Mouse (Mus musculus) skeletal muscle tissue, postnatal 0 days (tissue): ENCODE results near the gene Olfr127. TPM values are rescaled to one million over a fixed set of nuclear protein-coding genes. Genes with fewer than 3 reads are reported as not detected.

ENCODE experiments used
- polyA plus RNA-seq: library from polyadenylated mRNA; unstranded; fragments of >200 nt; fragmentation: Nextera tagmentation; extraction: Ambion mirVana; gene quantifications from 2 replicates; pipeline ENCODE4 v1.2.1, GENCODE M21; 2015

Gene Olfr127
- polyA plus RNA-seq: not detected in 2 replicates

GRCm38 (mm10) chr17:37900137-37900536, at the start of gene Olfr127:
Olfr127 (plus strand) TSS chr17:37900437.

GRCm38 (mm10) chr17:37920248-37920647, 20.0 kb downstream of the Olfr127 start, which contains the start of gene Olfr128:
Olfr128 (plus strand) TSS chr17:37920548.

GRCm38 (mm10) chr17:37952979-37953378, 52.7 kb downstream of the Olfr127 start, which contains the start of gene Olfr761:
Olfr761 (minus strand) TSS chr17:37953079.

Other genes with a start within 250 kb of the Olfr127 start
- gene Olfr117, start 236.7 kb upstream of the Olfr127 start, polyA plus RNA-seq: not detected in 2 replicates
- gene Olfr118, start 233.4 kb upstream of the Olfr127 start, polyA plus RNA-seq: not detected in 2 replicates
- gene Olfr119, start 203.9 kb upstream of the Olfr127 start, polyA plus RNA-seq: not detected in 2 replicates
- not detected in 2 replicates for gene Olfr120, start 178.6 kb upstream of the Olfr127 start, polyA plus RNA-seq
- not detected in 2 replicates for gene Olfr121, start 151.6 kb upstream of the Olfr127 start, polyA plus RNA-seq
- gene Olfr122, start 131.8 kb upstream of the Olfr127 start, polyA plus RNA-seq: not detected in 2 replicates
- gene Olfr123, start 106.9 kb upstream of the Olfr127 start, polyA plus RNA-seq: not detected in 2 replicates
- not detected in 2 replicates for gene Olfr124, start 100.5 kb upstream of the Olfr127 start, polyA plus RNA-seq
- not detected in 2 replicates for gene Olfr125, start 67.5 kb upstream of the Olfr127 start, polyA plus RNA-seq
- not detected in 2 replicates for gene Olfr126, start 53.0 kb upstream of the Olfr127 start, polyA plus RNA-seq
- gene Olfr128, start 20.1 kb downstream of the Olfr127 start, polyA plus RNA-seq: not detected in 2 replicates
- not detected in 2 replicates for gene Olfr761, start 52.6 kb downstream of the Olfr127 start, polyA plus RNA-seq
- not detected in 2 replicates for gene Olfr129, start 159.6 kb downstream of the Olfr127 start, polyA plus RNA-seq
- not detected in 2 replicates for gene Olfr130, start 163.5 kb downstream of the Olfr127 start, polyA plus RNA-seq
- not detected in 2 replicates for gene Olfr131, start 188.3 kb downstream of the Olfr127 start, polyA plus RNA-seq
- not detected in 2 replicates for gene Olfr132, start 234.1 kb downstream of the Olfr127 start, polyA plus RNA-seq
- not detected in 2 replicates for gene Olfr133, start 244.8 kb downstream of the Olfr127 start, polyA plus RNA-seq